Mouse (Mus musculus): ENCODE results near the gene Gm20388. TPM values are rescaled to one million over a fixed set of nuclear protein-coding genes. Genes with fewer than 3 reads are reported as not detected.

Gm20388 gene
- polyA plus RNA-seq, 1 experiment, result 10.6 TPM

DNA sequence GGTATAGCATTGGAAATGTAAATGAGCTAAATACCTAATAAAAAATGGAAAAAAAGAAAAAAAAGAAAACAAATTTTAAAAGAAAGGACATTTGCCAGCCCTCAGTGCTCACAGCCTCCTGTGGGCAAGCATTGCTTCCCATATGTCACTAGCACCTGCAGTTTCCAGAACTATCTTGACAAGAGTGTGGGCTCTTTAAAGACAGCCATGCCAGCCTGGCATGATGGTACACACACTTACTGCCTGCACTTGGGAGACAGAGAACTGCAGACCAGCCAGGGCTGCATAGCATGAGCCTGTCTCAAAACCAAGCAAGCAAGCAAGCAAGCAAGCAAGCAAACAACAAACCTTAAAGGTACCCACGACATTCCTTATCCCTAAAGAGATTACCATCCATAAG, 1994.8 kb downstream of the Gm20388 start:
- Histone ChIP-seq H3K27ac (ENCODE audit: control insufficient read depth, insufficient read depth, low read depth, low read length, poor library complexity) (no peak overlapping the region), H3K4me3 (replicated peaks; ENCODE audit: control insufficient read depth, low read depth, low read length) (peak overlapping the region; percentile 96), H3K4me1 (ENCODE audit: control insufficient read depth, insufficient read depth, low read length) (peaks cover 1% of the 10 kb centered on the region; the same call in 1 of the 2 replicates)
- 62% methylated on average over 1 of the region's 1 CpGs for WGBS
- TF ChIP-seq POLR2A (IDR thresholded peaks at IDR 0.05; ENCODE audit: borderline replicate concordance, control insufficient read depth, low read depth, low read length) (no peak), CTCF (IDR thresholded peaks at IDR 0.05; ENCODE audit: control insufficient read depth, insufficient read depth, low read length) (no peak)

- H3K4me3 ChIP-seq (replicated peaks; ENCODE audit: control insufficient read depth, low read depth, low read length), result peak overlapping the region; percentile 96
- no peak overlapping the region for H3K27ac ChIP-seq (ENCODE audit: control insufficient read depth, insufficient read depth, low read depth, low read length, poor library complexity)
- H3K4me1 ChIP-seq (ENCODE audit: control insufficient read depth, insufficient read depth, low read length), result peaks cover 1% of the 10 kb centered on the region; the same call in 1 of the 2 replicates
- TF ChIP-seq POLR2A (IDR thresholded peaks at IDR 0.05; ENCODE audit: borderline replicate concordance, control insufficient read depth, low read depth, low read length) (no peak), CTCF (IDR thresholded peaks at IDR 0.05; ENCODE audit: control insufficient read depth, insufficient read depth, low read length) (no peak)
- WGBS, result 24% methylated on average over 5 of the region's 5 CpGs
Observed at GRCm38 (mm10) chr8:121905864-121906263, 1995.2 kb downstream of the Gm20388 start.

DNA sequence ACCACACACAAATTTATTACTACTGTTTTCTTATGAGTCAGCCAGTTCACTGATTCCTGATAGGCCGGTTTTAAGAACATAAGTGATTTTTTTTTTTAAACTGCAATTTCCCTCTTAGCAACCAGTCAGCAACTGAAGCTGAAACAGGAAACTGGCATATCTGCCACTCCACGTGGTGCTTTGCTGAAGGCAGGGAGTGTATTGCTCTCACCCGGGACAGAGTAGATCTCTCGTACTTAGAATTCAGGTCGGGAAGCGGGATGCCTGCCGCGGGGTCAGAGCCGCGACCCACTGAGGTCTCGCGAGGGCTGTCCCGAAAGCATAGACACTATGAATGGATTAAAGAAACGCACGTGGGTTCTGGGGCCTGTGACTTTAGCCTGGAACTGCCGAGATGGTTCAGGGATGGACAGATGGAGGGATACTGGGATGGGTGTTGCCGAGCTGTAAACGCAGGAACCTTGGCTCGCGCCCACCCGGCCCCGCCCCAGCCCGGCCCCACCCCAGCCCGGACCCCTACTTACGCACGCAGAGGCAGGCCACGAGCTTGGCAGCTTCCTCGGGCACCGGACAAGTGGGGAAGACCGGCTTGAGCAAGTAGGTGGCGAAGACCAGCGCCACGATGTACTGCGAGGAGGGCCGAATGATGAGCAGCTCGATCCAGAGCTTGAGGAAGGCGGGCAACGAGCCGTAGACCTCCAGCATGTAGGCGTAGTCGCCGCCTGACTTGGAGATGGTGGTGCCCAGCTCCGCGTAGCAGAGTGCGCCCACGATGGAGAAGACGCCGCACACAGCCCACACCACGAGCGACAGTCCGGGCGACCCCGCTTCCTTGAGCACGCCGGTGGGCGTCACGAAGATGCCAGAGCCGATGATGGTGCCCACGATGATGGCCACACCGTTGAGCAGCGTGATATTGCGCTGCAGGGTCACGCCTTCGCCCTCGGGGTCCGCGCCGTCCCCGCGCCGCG, 1996.2 kb downstream of the Gm20388 start:
- H3K4me3 ChIP-seq (replicated peaks; ENCODE audit: control insufficient read depth, low read depth, low read length), result peak overlapping the region; percentile 96
- peak overlapping the region; percentile 45 for H3K27ac ChIP-seq (ENCODE audit: control insufficient read depth, insufficient read depth, low read depth, low read length, poor library complexity)
- TF ChIP-seq POLR2A (IDR thresholded peaks at IDR 0.05; ENCODE audit: borderline replicate concordance, control insufficient read depth, low read depth, low read length) (no peak), CTCF (IDR thresholded peaks at IDR 0.05; ENCODE audit: control insufficient read depth, insufficient read depth, low read length) (no peak)
- WGBS, result under 1% methylated on average over 72 of the region's 72 CpGs
- H3K4me1 ChIP-seq (ENCODE audit: control insufficient read depth, insufficient read depth, low read length), result peaks cover 1% of the 10 kb centered on the region; the same call in 1 of the 2 replicates

DNA sequence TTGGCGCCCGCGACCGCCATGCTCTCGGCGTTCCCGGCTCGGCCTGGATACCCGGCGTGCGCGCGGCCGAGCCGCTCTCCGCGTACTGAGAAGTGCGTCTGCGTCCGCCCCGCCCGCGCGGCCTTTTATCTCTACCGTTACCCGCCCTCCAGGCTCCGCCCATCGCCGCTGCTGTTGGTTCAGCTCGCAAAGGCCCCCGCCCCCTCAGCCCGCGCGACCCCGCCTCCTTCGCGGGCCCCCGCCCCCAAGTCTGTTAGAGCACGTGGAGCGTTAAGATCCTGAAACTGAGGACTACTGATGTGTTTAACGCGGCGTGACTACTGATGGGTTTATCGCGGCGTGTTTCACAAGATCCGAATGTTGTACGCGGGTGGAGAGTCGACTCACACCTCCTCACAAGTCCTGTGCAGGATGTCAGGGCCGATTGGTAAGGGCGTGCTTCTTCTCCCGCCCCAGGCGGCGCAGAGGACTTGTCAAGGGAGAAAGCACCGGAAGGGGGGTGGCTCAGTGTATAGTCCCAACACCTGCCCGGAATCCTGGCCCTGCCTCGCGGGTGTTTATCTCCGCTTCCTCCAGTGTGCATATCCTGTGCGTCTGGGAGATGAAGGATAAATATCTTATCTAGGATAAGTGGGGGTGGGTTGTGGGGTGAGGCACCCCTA, 1997.1 kb downstream of the Gm20388 start, which contains the start of gene Slc7a5:
Gene Slc7a5 (minus strand): TSS at position 108 of the 662 bp plus-strand sequence.
- TF ChIP-seq CTCF (IDR thresholded peaks at IDR 0.05; ENCODE audit: control insufficient read depth, insufficient read depth, low read length) (no peak), POLR2A (IDR thresholded peaks at IDR 0.05; ENCODE audit: borderline replicate concordance, control insufficient read depth, low read depth, low read length) (peak; percentile 97)
- Histone ChIP-seq H3K27ac (ENCODE audit: control insufficient read depth, insufficient read depth, low read depth, low read length, poor library complexity) (peak within 1 kb of the TSS; percentile 45), H3K4me1 (ENCODE audit: control insufficient read depth, insufficient read depth, low read length) (peaks cover 1% of the 10 kb centered on the region; the same call in 1 of the 2 replicates), H3K4me3 (replicated peaks; ENCODE audit: control insufficient read depth, low read depth, low read length) (peak within 1 kb of the TSS; percentile 96)
- WGBS, result under 1% methylated on average over 61 of the region's 61 CpGs

DNA sequence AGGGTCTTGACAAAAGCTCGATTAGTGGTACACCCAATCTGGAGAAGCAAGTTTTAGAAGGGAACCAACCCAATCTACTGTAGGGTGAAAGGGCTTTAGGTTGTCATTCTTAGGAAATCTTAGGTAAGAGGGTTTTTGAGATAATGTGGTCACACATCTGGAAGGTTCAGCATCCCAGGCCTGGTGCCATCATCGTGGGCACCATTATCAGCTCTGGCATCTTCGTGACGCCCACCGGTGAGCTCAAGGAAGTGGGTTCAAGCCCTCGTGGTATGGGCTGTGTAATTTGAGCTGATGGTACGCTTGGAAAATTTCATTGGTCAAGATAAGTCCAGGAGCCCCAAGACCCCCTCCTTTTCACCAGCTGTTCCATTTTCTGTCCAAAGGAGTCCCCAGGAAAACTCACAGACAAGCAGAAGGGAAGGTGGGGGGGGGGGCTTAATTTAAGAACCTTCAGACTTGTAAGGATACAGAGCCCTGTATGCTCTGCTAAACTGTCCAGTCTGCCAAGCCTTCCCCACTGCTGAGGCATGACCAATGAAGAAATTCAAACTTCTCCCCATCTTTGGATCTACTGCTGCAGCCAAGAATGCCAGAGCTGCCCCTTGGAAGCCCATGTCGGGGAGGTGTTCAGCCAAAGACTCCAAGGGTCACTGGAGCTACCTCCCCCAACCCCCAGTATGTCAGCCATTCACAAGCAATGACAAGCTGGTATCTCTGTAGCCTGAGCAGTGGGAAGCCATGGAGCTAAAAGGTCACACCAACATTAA, 1997.9 kb downstream of the Gm20388 start:
- Histone ChIP-seq H3K27ac (ENCODE audit: control insufficient read depth, insufficient read depth, low read depth, low read length, poor library complexity) (no peak overlapping the region), H3K4me1 (ENCODE audit: control insufficient read depth, insufficient read depth, low read length) (peaks cover 1% of the 10 kb centered on the region; the same call in 1 of the 2 replicates), H3K4me3 (replicated peaks; ENCODE audit: control insufficient read depth, low read depth, low read length) (no peak overlapping the region)
- WGBS, result 16% methylated on average over 8 of the region's 8 CpGs
- TF ChIP-seq CTCF (IDR thresholded peaks at IDR 0.05; ENCODE audit: control insufficient read depth, insufficient read depth, low read length) (no peak), POLR2A (IDR thresholded peaks at IDR 0.05; ENCODE audit: borderline replicate concordance, control insufficient read depth, low read depth, low read length) (no peak)

GRCm38 (mm10) chr8:121909148-121909541, 1998.5 kb downstream of the Gm20388 start:
- H3K27ac ChIP-seq (ENCODE audit: control insufficient read depth, insufficient read depth, low read depth, low read length, poor library complexity), result no peak overlapping the region
- H3K4me3 ChIP-seq (replicated peaks; ENCODE audit: control insufficient read depth, low read depth, low read length), result no peak overlapping the region
- peaks cover 1% of the 10 kb centered on the region; the same call in 1 of the 2 replicates for H3K4me1 ChIP-seq (ENCODE audit: control insufficient read depth, insufficient read depth, low read length)
- TF ChIP-seq CTCF (IDR thresholded peaks at IDR 0.05; ENCODE audit: control insufficient read depth, insufficient read depth, low read length) (no peak), POLR2A (IDR thresholded peaks at IDR 0.05; ENCODE audit: borderline replicate concordance, control insufficient read depth, low read depth, low read length) (no peak)
- 33% methylated on average over 8 of the region's 8 CpGs for WGBS

- TF ChIP-seq POLR2A (IDR thresholded peaks at IDR 0.05; ENCODE audit: borderline replicate concordance, control insufficient read depth, low read depth, low read length) (no peak), CTCF (IDR thresholded peaks at IDR 0.05; ENCODE audit: control insufficient read depth, insufficient read depth, low read length) (peak; percentile 27; the same call in 1 of the 2 replicates)
- WGBS, result under 1% methylated on average over 6 of the region's 6 CpGs
- peaks cover 1% of the 10 kb centered on the region; the same call in 1 of the 2 replicates for H3K4me1 ChIP-seq (ENCODE audit: control insufficient read depth, insufficient read depth, low read length)
Observed at GRCm38 (mm10) chr8:121909663-121910062, 1999.0 kb downstream of the Gm20388 start.

More at GRCm38 (mm10) chr8:121909663-121910062, 1999.0 kb downstream of the Gm20388 start:
- Histone ChIP-seq H3K27ac (ENCODE audit: control insufficient read depth, insufficient read depth, low read depth, low read length, poor library complexity) (no peak overlapping the region), H3K4me3 (replicated peaks; ENCODE audit: control insufficient read depth, low read depth, low read length) (no peak overlapping the region)

All from bone marrow, adult 2 months (tissue).